Mouse (Mus musculus) embryonic facial prominence, embryonic 15.5 days (tissue): ENCODE measurements around the gene Gnpnat1. TPM values are rescaled to one million over a fixed set of nuclear protein-coding genes. Genes with fewer than 3 reads are reported as not detected.

Experiments used
- ATAC-seq: fragments of 200-750 bp; cut with Nextera tagmentation; 2 replicates; pipeline ENCODE4 v1.8.0; 2017; ENCODE audit warnings: low read depth, moderate TSS enrichment; ENCODE audit not compliant: insufficient number of reproducible peaks, low FRiP score, low TSS enrichment
- H3K27ac ChIP-seq: fragments of 300-500 bp; sonication (generic); replicated peaks from 2 replicates; pipeline ENCODE4 v1.5.1; 2015; ENCODE audit warnings: mild to moderate bottlenecking, inconsistent platforms
- H3K27me3 ChIP-seq: fragments of 300-500 bp; sonication (generic); 2 replicates; pipeline ENCODE4 v1.6.1; 2015; ENCODE audit warnings: inconsistent platforms
- H3K36me3 ChIP-seq: fragments of 300-500 bp; sonication (generic); 2 replicates; pipeline ENCODE4 v1.6.1; 2015; ENCODE audit warnings: mild to moderate bottlenecking, inconsistent platforms
- H3K4me1 ChIP-seq: fragments of 300-500 bp; sonication (generic); 2 replicates; pipeline ENCODE4 v1.6.1; 2015; ENCODE audit warnings: inconsistent platforms
- H3K4me2 ChIP-seq: fragments of 300-500 bp; sonication (generic); replicated peaks from 2 replicates; pipeline ENCODE4 v1.6.1; 2015; ENCODE audit warnings: mild to moderate bottlenecking, inconsistent platforms
- H3K4me3 ChIP-seq: fragments of 300-500 bp; sonication (generic); replicated peaks from 2 replicates; pipeline ENCODE4 v1.5.1; 2015; ENCODE audit warnings: mild to moderate bottlenecking, inconsistent platforms
- H3K9ac ChIP-seq: fragments of 300-500 bp; sonication (generic); 2 replicates; pipeline ENCODE4 v1.6.1; 2015; ENCODE audit warnings: inconsistent platforms
- H3K9me3 ChIP-seq: fragments of 300-500 bp; sonication (generic); replicated peaks from 2 replicates; pipeline ENCODE4 v1.6.1; 2016; ENCODE audit warnings: inconsistent platforms
- WGBS: fragments of 180-500 bp; shearing (Covaris S2); methylation state at CpG from one replicate; pipeline ENCODE4 v1.1.7; 2015; 5-methylcytosine and 5-hydroxymethylcytosine counted together
- polyA plus RNA-seq: library from polyadenylated mRNA; unstranded; fragments of >200 nt; fragmentation: Nextera tagmentation; extraction: Ambion mirVana; gene quantifications from 2 replicates; pipeline ENCODE4 v1.2.1, GENCODE M21; 2015

Gene Gnpnat1
- polyA plus RNA-seq, 1 experiment from 2014 or later: 42.6 TPM

- Histone ChIP-seq H3K27ac (no peak overlapping the region), H3K27me3 (no peaks in the 10 kb centered on the region), H3K36me3 (no peaks in the 10 kb centered on the region), H3K4me3 (no peak overlapping the region), H3K9me3 (no peaks in the 10 kb centered on the region), H3K4me1 (peaks cover 14% of the 10 kb centered on the region), H3K4me2 (no peak overlapping the region), H3K9ac (no peak overlapping the region)
- 59% methylated on average over 2 of the region's 2 CpGs for WGBS
- no peak for ATAC-seq
Observed at GRCm38 (mm10) chr14:45438931-45439275, 34.2 kb upstream of the Gnpnat1 start.

GRCm38 (mm10) chr14:45438250-45438930 lies 33.7 kb upstream of the Gnpnat1 start:
- Histone ChIP-seq H3K36me3 (no peaks in the 10 kb centered on the region), H3K27me3 (no peaks in the 10 kb centered on the region), H3K4me2 (peak overlapping the region; percentile 10; the same call in 1 of the 2 replicates), H3K9me3 (no peaks in the 10 kb centered on the region), H3K4me3 (no peak overlapping the region), H3K4me1 (peaks cover 14% of the 10 kb centered on the region), H3K9ac (no peak overlapping the region), H3K27ac (no peak overlapping the region)
- ATAC-seq: no peak
- WGBS: 42% methylated on average over 19 of the region's 19 CpGs

GRCm38 (mm10) chr14:45434220-45434619 lies 29.5 kb upstream of the Gnpnat1 start:
- H3K36me3 ChIP-seq: no peaks in the 10 kb centered on the region
- peaks cover 6% of the 10 kb centered on the region; the same call in 1 of the 2 replicates for H3K4me1 ChIP-seq
- H3K4me3 ChIP-seq: no peak overlapping the region
- no peak for ATAC-seq
- no peak overlapping the region for H3K9ac ChIP-seq
- WGBS: 69% methylated on average over 6 of the region's 6 CpGs
- H3K27ac ChIP-seq: no peak overlapping the region
- 0 out of 2 replicates have a peak, but pooled peaks cover 5% of the 10 kb centered on the region for H3K9me3 ChIP-seq
- H3K4me2 ChIP-seq: no peak overlapping the region
- no peaks in the 10 kb centered on the region for H3K27me3 ChIP-seq

GRCm38 (mm10) chr14:45432003-45432402 lies 27.3 kb upstream of the Gnpnat1 start:
- Histone ChIP-seq H3K27me3 (no peaks in the 10 kb centered on the region), H3K9ac (no peak overlapping the region), H3K4me1 (no peaks in the 10 kb centered on the region), H3K4me2 (no peak overlapping the region), H3K4me3 (no peak overlapping the region), H3K9me3 (0 out of 2 replicates have a peak, but pooled peaks cover 5% of the 10 kb centered on the region), H3K27ac (no peak overlapping the region), H3K36me3 (no peaks in the 10 kb centered on the region)
- ATAC-seq: no peak
- 70% methylated on average over 4 of the region's 4 CpGs for WGBS

- 86% methylated on average over 13 of the region's 13 CpGs for WGBS
- no peak for ATAC-seq
- no peaks in the 10 kb centered on the region for H3K4me1 ChIP-seq
- H3K4me2 ChIP-seq: no peak overlapping the region
- no peak overlapping the region for H3K27ac ChIP-seq
- 0 out of 2 replicates have a peak, but pooled peaks cover 5% of the 10 kb centered on the region for H3K9me3 ChIP-seq
- no peak overlapping the region for H3K9ac ChIP-seq
- H3K27me3 ChIP-seq: no peaks in the 10 kb centered on the region
- no peaks in the 10 kb centered on the region for H3K36me3 ChIP-seq
- no peak overlapping the region for H3K4me3 ChIP-seq
Observed at GRCm38 (mm10) chr14:45430066-45430842, 25.5 kb upstream of the Gnpnat1 start.

- H3K36me3 ChIP-seq: no peaks in the 10 kb centered on the region
- H3K9me3 ChIP-seq: no peaks in the 10 kb centered on the region
- no peak overlapping the region for H3K4me2 ChIP-seq
- no peak for ATAC-seq
- H3K27ac ChIP-seq: no peak overlapping the region
- H3K27me3 ChIP-seq: no peaks in the 10 kb centered on the region
- H3K9ac ChIP-seq: no peak overlapping the region
- no peak overlapping the region for H3K4me3 ChIP-seq
- 6% methylated on average over 5 of the region's 5 CpGs for WGBS
- no peaks in the 10 kb centered on the region for H3K4me1 ChIP-seq
Observed at GRCm38 (mm10) chr14:45423220-45423619, 18.5 kb upstream of the Gnpnat1 start.

- 60% methylated on average over 4 of the region's 4 CpGs for WGBS
- ATAC-seq: no peak; the same call in 1 of the 2 replicates
- Histone ChIP-seq H3K4me2 (no peak overlapping the region), H3K27me3 (no peaks in the 10 kb centered on the region), H3K9ac (no peak overlapping the region), H3K4me1 (no peaks in the 10 kb centered on the region), H3K9me3 (no peaks in the 10 kb centered on the region), H3K27ac (no peak overlapping the region), H3K36me3 (no peaks in the 10 kb centered on the region), H3K4me3 (no peak overlapping the region)
Observed at GRCm38 (mm10) chr14:45422371-45422770, 17.7 kb upstream of the Gnpnat1 start.

GRCm38 (mm10) chr14:45419323-45419722 lies 14.6 kb upstream of the Gnpnat1 start:
- WGBS: 77% methylated on average over 4 of the region's 4 CpGs
- no peaks in the 10 kb centered on the region for H3K27me3 ChIP-seq
- no peaks in the 10 kb centered on the region for H3K36me3 ChIP-seq
- H3K9me3 ChIP-seq: no peaks in the 10 kb centered on the region
- no peak overlapping the region for H3K27ac ChIP-seq
- ATAC-seq: no peak
- H3K9ac ChIP-seq: no peak overlapping the region
- no peak overlapping the region for H3K4me3 ChIP-seq
- no peaks in the 10 kb centered on the region for H3K4me1 ChIP-seq
- H3K4me2 ChIP-seq: no peak overlapping the region

GRCm38 (mm10) chr14:45418553-45418952 lies 13.8 kb upstream of the Gnpnat1 start:
- WGBS: 63% methylated on average over 3 of the region's 3 CpGs

GRCm38 (mm10) chr14:45416265-45416664 lies 11.6 kb upstream of the Gnpnat1 start:
- Histone ChIP-seq H3K27me3 (no peaks in the 10 kb centered on the region), H3K36me3 (no peaks in the 10 kb centered on the region), H3K9me3 (no peaks in the 10 kb centered on the region), H3K9ac (no peak overlapping the region), H3K4me2 (no peak overlapping the region), H3K4me3 (no peak overlapping the region), H3K27ac (no peak overlapping the region), H3K4me1 (no peaks in the 10 kb centered on the region)
- ATAC-seq: no peak
- WGBS: 86% methylated on average over 4 of the region's 4 CpGs

More at GRCm38 (mm10) chr14:45418553-45418952, 13.8 kb upstream of the Gnpnat1 start:
- H3K9me3 ChIP-seq: no peaks in the 10 kb centered on the region
- no peaks in the 10 kb centered on the region for H3K27me3 ChIP-seq
- no peaks in the 10 kb centered on the region for H3K36me3 ChIP-seq
- no peak overlapping the region for H3K4me2 ChIP-seq
- no peak overlapping the region for H3K4me3 ChIP-seq
- ATAC-seq: no peak
- H3K27ac ChIP-seq: no peak overlapping the region
- no peaks in the 10 kb centered on the region for H3K4me1 ChIP-seq
- no peak overlapping the region for H3K9ac ChIP-seq

- no peak overlapping the region for H3K4me2 ChIP-seq
- no peaks in the 10 kb centered on the region for H3K27me3 ChIP-seq
- H3K4me1 ChIP-seq: no peaks in the 10 kb centered on the region
- no peak overlapping the region for H3K9ac ChIP-seq
- H3K4me3 ChIP-seq: no peak overlapping the region
- H3K27ac ChIP-seq: no peak overlapping the region
- no peak for ATAC-seq
- no peaks in the 10 kb centered on the region for H3K9me3 ChIP-seq
- H3K36me3 ChIP-seq: no peaks in the 10 kb centered on the region
- WGBS: 80% methylated on average over 7 of the region's 7 CpGs
Observed at GRCm38 (mm10) chr14:45403651-45404050, 1.1 kb downstream of the Gnpnat1 start.
